Mouse (Mus musculus) limb, embryonic 10.5 days (tissue): Measurements from ENCODE around the gene Hoxa9. TPM values are rescaled to one million over a fixed set of nuclear protein-coding genes. Genes with fewer than 3 reads are reported as not detected.

Experiments used
- DNase-seq: peaks from one replicate; pipeline ENCODE4 v3.0.0-alpha.2; 2017; ENCODE audit warnings: low spot score
- H3K27ac ChIP-seq: fragments of 300-500 bp; sonication (generic); 2 replicates; pipeline ENCODE4 v1.5.1; 2016; ENCODE audit warnings: mild to moderate bottlenecking
- H3K27me3 ChIP-seq: fragments of 300-500 bp; sonication (generic); 2 replicates; pipeline ENCODE4 v1.6.1; 2016; ENCODE audit warnings: low read depth, mild to moderate bottlenecking; ENCODE audit not compliant: poor library complexity, severe bottlenecking
- H3K36me3 ChIP-seq: fragments of 300-500 bp; sonication (generic); 2 replicates; pipeline ENCODE4 v1.6.1; 2016; ENCODE audit warnings: mild to moderate bottlenecking, moderate library complexity
- H3K4me1 ChIP-seq: fragments of 300-500 bp; sonication (generic); 2 replicates; pipeline ENCODE4 v1.6.1; 2016
- H3K4me3 ChIP-seq: fragments of 300-500 bp; sonication (generic); 2 replicates; pipeline ENCODE4 v1.5.1; 2016; ENCODE audit warnings: mild to moderate bottlenecking, moderate library complexity
- H3K9me3 ChIP-seq: fragments of 300-500 bp; sonication (generic); replicated peaks from 2 replicates; pipeline ENCODE4 v1.6.1; 2016; ENCODE audit warnings: mild to moderate bottlenecking
- WGBS: fragments of 180-500 bp; shearing (Covaris S2); methylation state at CpG from one replicate; pipeline ENCODE4 v1.1.7; 2016; 5-methylcytosine and 5-hydroxymethylcytosine counted together
- polyA plus RNA-seq: library from polyadenylated mRNA; unstranded; fragments of >200 nt; fragmentation: Nextera tagmentation; extraction: Ambion mirVana; gene quantifications from 2 replicates; pipeline ENCODE4 v1.2.1, GENCODE M21; 2016

The Hoxa9 gene
- polyA plus RNA-seq, 1 experiment from 2014 or later, result 95.7 TPM

GRCm38 (mm10) chr6:52236806-52237205, 5.9 kb upstream of the Hoxa9 start:
- no peak for DNase-seq
- peak overlapping the region; percentile 99 for H3K27ac ChIP-seq
- peaks cover 67% of the 10 kb centered on the region for H3K27me3 ChIP-seq
- WGBS, result 9% methylated on average over 3 of the region's 3 CpGs
- peak overlapping the region; percentile 90 for H3K4me3 ChIP-seq
- peaks cover 42% of the 10 kb centered on the region for H3K4me1 ChIP-seq
- H3K9me3 ChIP-seq, result no peaks in the 10 kb centered on the region
- H3K36me3 ChIP-seq, result peaks cover 51% of the 10 kb centered on the region

GRCm38 (mm10) chr6:52235866-52236265, 5.0 kb upstream of the Hoxa9 start:
- no peak for DNase-seq
- H3K4me3 ChIP-seq, result peak overlapping the region; percentile 90
- peak overlapping the region; percentile 99 for H3K27ac ChIP-seq
- no peaks in the 10 kb centered on the region for H3K9me3 ChIP-seq
- H3K4me1 ChIP-seq, result peaks cover 33% of the 10 kb centered on the region
- WGBS, result 14% methylated on average over 6 of the region's 6 CpGs
- H3K36me3 ChIP-seq, result peaks cover 56% of the 10 kb centered on the region
- peaks cover 58% of the 10 kb centered on the region for H3K27me3 ChIP-seq

- WGBS, result 22% methylated on average over 9 of the region's 9 CpGs
- peaks cover 32% of the 10 kb centered on the region for H3K4me1 ChIP-seq
- H3K27me3 ChIP-seq, result peaks cover 56% of the 10 kb centered on the region
- no peak for DNase-seq
- H3K4me3 ChIP-seq, result peak overlapping the region; percentile 90
- peak overlapping the region; percentile 99 for H3K27ac ChIP-seq
- no peaks in the 10 kb centered on the region for H3K9me3 ChIP-seq
- peaks cover 62% of the 10 kb centered on the region for H3K36me3 ChIP-seq
Observed at GRCm38 (mm10) chr6:52235267-52235666, 4.4 kb upstream of the Hoxa9 start.

- under 1% methylated on average over 68 of the region's 68 CpGs for WGBS
- peaks cover 69% of the 10 kb centered on the region for H3K36me3 ChIP-seq
Observed at GRCm38 (mm10) chr6:52234428-52235140, 3.7 kb upstream of the Hoxa9 start.

GRCm38 (mm10) chr6:52233546-52234427, 2.9 kb upstream of the Hoxa9 start:
- WGBS, result under 1% methylated on average over 70 of the region's 70 CpGs
- H3K4me1 ChIP-seq, result peaks cover 32% of the 10 kb centered on the region
- no peaks in the 10 kb centered on the region for H3K9me3 ChIP-seq
- DNase-seq, result peak; percentile 77
- peaks cover 57% of the 10 kb centered on the region for H3K27me3 ChIP-seq
- peak overlapping the region; percentile 99 for H3K27ac ChIP-seq
- peak overlapping the region; percentile 90 for H3K4me3 ChIP-seq
- peaks cover 77% of the 10 kb centered on the region for H3K36me3 ChIP-seq

More at GRCm38 (mm10) chr6:52234428-52235140, 3.7 kb upstream of the Hoxa9 start:
- Histone ChIP-seq H3K4me3 (peak overlapping the region; percentile 90), H3K9me3 (no peaks in the 10 kb centered on the region), H3K27ac (peak overlapping the region; percentile 99), H3K4me1 (peaks cover 32% of the 10 kb centered on the region), H3K27me3 (peaks cover 56% of the 10 kb centered on the region)
- peak; percentile 88 for DNase-seq

- Histone ChIP-seq H3K27me3 (peaks cover 55% of the 10 kb centered on the region), H3K9me3 (no peaks in the 10 kb centered on the region), H3K4me1 (peaks cover 32% of the 10 kb centered on the region), H3K36me3 (peaks cover 76% of the 10 kb centered on the region), H3K27ac (peak overlapping the region; percentile 99), H3K4me3 (peak overlapping the region; percentile 90)
- under 1% methylated on average over 23 of the region's 23 CpGs for whole genome bisulfite sequencing
- DNase-seq, result no peak
Observed at GRCm38 (mm10) chr6:52232984-52233545, 2.2 kb upstream of the Hoxa9 start.

GRCm38 (mm10) chr6:52232568-52232965, 1.7 kb upstream of the Hoxa9 start:
- peaks cover 71% of the 10 kb centered on the region for H3K36me3 ChIP-seq
- WGBS, result under 1% methylated on average over 18 of the region's 18 CpGs
- peaks cover 32% of the 10 kb centered on the region for H3K4me1 ChIP-seq
- peak overlapping the region; percentile 90 for H3K4me3 ChIP-seq
- peaks cover 51% of the 10 kb centered on the region for H3K27me3 ChIP-seq
- peak; percentile 70 for DNase-seq
- H3K9me3 ChIP-seq, result no peaks in the 10 kb centered on the region
- H3K27ac ChIP-seq, result peak overlapping the region; percentile 99

- H3K4me3 ChIP-seq, result peak overlapping the region; percentile 90
- no peaks in the 10 kb centered on the region for H3K9me3 ChIP-seq
- H3K36me3 ChIP-seq, result peaks cover 69% of the 10 kb centered on the region
- H3K4me1 ChIP-seq, result peaks cover 34% of the 10 kb centered on the region
- under 1% methylated on average over 18 of the region's 18 CpGs for WGBS
- DNase-seq, result no peak
- H3K27ac ChIP-seq, result peak overlapping the region; percentile 99
- peaks cover 47% of the 10 kb centered on the region for H3K27me3 ChIP-seq
Observed at GRCm38 (mm10) chr6:52231885-52232567, 1.1 kb upstream of the Hoxa9 start.

GRCm38 (mm10) chr6:52229558-52230416, 1.1 kb downstream of the Hoxa9 start:
- peaks cover 66% of the 10 kb centered on the region for H3K36me3 ChIP-seq
- H3K9me3 ChIP-seq, result no peaks in the 10 kb centered on the region
- H3K4me3 ChIP-seq, result peak overlapping the region; percentile 90
- H3K4me1 ChIP-seq, result peaks cover 22% of the 10 kb centered on the region
- no peak for DNase-seq
- peak overlapping the region; percentile 99 for H3K27ac ChIP-seq
- H3K27me3 ChIP-seq, result peaks cover 40% of the 10 kb centered on the region
- WGBS, result under 1% methylated on average over 44 of the region's 44 CpGs

GRCm38 (mm10) chr6:52228475-52229465, 2.1 kb downstream of the Hoxa9 start:
- no peak for DNase-seq
- Histone ChIP-seq H3K9me3 (no peaks in the 10 kb centered on the region), H3K27me3 (peaks cover 30% of the 10 kb centered on the region), H3K36me3 (peaks cover 66% of the 10 kb centered on the region), H3K4me3 (peak overlapping the region; percentile 90), H3K4me1 (peaks cover 13% of the 10 kb centered on the region), H3K27ac (peak overlapping the region; percentile 99)
- under 1% methylated on average over 38 of the region's 38 CpGs for WGBS
